Mouse (Mus musculus): ENCODE results near the gene Cavin2. TPM values are rescaled to one million over a fixed set of nuclear protein-coding genes. Genes with fewer than 3 reads are reported as not detected.
A peak's percentile ranks its signal among the peaks of the same experiment; 100 is the strongest.

The Cavin2 gene
- 20.6 and 25.6 TPM in 2 replicates for polyA plus RNA-seq (2012; rRNA removed)
- 43.6 and 50.9 TPM in 2 replicates for polyA plus RNA-seq (2014; fragmentation: Nextera tagmentation; extraction: Ambion mirVana)

DNA sequence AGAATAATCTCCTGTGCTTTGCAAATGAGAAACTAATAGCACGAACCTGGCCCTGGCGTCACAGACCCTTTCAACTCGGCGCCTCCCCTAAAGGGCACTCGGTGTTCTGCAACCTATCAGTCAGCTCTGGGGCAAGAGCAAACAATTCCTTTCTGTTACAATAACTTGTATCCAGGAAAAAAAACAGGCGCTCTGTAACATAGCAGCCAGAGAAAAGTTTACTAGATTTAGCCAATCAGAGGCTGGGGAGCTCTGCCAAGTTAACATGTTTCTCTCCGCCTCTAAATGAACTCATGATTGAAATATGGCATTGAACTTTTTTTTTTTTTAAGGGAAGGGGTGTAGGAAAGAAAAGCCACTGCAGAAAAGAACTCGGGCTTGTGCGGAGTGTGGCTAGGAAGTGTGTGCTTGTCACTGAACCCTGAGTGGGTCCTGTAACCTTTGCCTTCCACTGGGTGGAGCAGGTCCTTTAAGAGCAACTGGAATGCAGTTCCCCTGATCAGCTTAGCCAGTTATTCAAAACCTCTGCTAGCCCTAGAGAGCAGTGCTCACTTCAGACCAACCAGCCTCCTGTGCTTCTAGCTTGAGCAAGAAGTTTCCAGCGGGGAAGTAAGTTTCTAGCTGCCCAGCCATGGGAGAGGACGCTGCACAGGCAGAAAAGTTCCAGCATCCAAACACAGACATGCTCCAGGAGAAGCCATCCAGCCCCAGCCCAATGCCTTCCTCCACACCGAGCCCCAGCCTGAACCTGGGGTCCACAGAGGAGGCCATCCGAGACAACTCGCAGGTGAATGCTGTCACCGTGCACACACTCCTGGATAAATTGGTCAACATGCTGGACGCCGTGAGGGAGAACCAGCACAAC is at the start of gene Cavin2:
Cavin2 (plus strand) TSS at position 372 of the 865 bp plus-strand sequence.
- peaks cover 26% of the 10 kb centered on the region for H3K4me1 ChIP-seq (ENCODE audit: control insufficient read depth, insufficient read depth, low read length)
- peak; percentile 95 for DNase-seq (ENCODE audit: low spot score)
- no peaks in the 10 kb centered on the region for H3K27me3 ChIP-seq (ENCODE audit: control insufficient read depth, insufficient read depth, low read length)
- 36% methylated on average over 17 of the region's 17 CpGs for WGBS
- no peaks in the 10 kb centered on the region for H3K36me3 ChIP-seq (ENCODE audit: control insufficient read depth, insufficient read depth, low read length)
- peak within 1 kb of the TSS; percentile 32 for H3K9ac ChIP-seq (ENCODE audit: low read depth, low read length, severe bottlenecking)
- peak within 1 kb of the TSS; percentile 78 for H3K27ac ChIP-seq (replicated peaks; ENCODE audit: low read depth, low read length)
- peak; percentile 86 for ATAC-seq (ENCODE audit: low FRiP score, low read depth)
- peak within 1 kb of the TSS; percentile 21 for H3K4me3 ChIP-seq (replicated peaks; ENCODE audit: low read length)
- H3K4me2 ChIP-seq (replicated peaks; ENCODE audit: low read depth, low read length, severe bottlenecking) = peak within 1 kb of the TSS; percentile 40
- TF ChIP-seq POLR2A (IDR thresholded peaks at IDR 0.05; ENCODE audit: borderline replicate concordance, extremely low read depth, insufficient read depth, insufficient read length) = no peak
- no peaks in the 10 kb centered on the region for H3K9me3 ChIP-seq (ENCODE audit: control insufficient read depth, low read length)

DNA sequence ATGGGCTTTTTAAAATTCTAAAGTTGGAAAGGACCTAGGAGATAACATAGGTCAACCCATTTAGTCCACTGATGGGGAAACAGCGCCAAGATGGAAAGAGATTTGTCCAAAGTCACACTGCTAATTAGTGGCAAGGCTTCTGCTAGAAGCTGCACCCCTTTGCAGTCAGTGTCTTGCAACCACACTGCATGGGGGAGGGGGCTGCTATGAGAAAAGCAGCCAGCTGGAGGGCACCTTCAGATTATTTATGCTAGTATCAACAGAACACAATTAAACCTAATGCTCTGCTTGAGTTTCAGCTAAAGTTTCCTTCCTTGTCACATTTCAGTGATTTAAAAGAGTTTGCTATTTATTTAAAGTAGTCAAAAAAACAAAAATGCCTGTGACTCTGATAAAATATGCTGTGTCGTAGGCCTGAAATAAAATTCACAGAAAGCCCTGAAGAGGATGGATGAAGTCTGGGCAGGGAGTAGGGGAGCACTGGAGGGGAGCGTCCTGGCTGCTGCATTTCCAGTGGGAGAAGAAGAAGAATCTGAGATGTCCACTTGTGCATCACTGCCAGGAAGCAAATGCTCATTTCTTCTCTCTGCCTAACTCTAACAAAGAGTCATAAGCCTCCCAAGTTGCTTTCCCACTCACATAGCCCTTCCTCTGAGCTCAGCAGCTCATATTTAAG is 47.5 kb upstream of the Cavin2 start:
- H3K4me3 ChIP-seq (replicated peaks; ENCODE audit: low read length) = no peak overlapping the region
- H3K9me3 ChIP-seq (ENCODE audit: control insufficient read depth, low read length) = no peaks in the 10 kb centered on the region
- H3K9ac ChIP-seq (ENCODE audit: low read depth, low read length, severe bottlenecking) = no peak overlapping the region
- no peaks in the 10 kb centered on the region for H3K4me1 ChIP-seq (ENCODE audit: control insufficient read depth, insufficient read depth, low read length)
- DNase-seq (ENCODE audit: low spot score) (no peak), ATAC-seq (ENCODE audit: low FRiP score, low read depth) (no peak)
- H3K36me3 ChIP-seq (ENCODE audit: control insufficient read depth, insufficient read depth, low read length) = no peaks in the 10 kb centered on the region
- H3K4me2 ChIP-seq (replicated peaks; ENCODE audit: low read depth, low read length, severe bottlenecking) = no peak overlapping the region
- 87% methylated on average over 3 of the region's 3 CpGs for WGBS
- no peak for TF ChIP-seq POLR2A (IDR thresholded peaks at IDR 0.05; ENCODE audit: borderline replicate concordance, extremely low read depth, insufficient read depth, insufficient read length)
- H3K27me3 ChIP-seq (ENCODE audit: control insufficient read depth, insufficient read depth, low read length) = no peaks in the 10 kb centered on the region
- no peak overlapping the region for H3K27ac ChIP-seq (replicated peaks; ENCODE audit: low read depth, low read length)

DNA sequence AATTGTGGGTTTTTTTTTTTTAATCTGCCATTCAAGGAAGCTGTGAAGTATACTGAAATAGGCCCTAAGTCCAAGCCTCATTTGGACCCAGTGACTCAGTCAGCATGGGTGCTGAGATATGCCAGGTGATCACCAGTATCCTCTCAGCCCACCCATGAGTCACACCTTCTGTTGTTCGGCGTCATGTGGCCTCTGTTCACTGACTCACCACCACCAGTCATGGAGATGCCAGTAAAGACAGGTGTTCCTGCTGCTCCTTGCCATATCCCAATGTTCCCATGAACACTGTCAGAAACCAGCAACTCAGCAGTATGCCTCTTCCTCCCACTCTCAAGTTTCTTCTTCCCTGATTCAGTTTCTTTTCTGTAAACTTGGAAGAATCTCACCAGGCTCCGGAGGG is 45.6 kb upstream of the Cavin2 start:
- H3K36me3 ChIP-seq (ENCODE audit: control insufficient read depth, insufficient read depth, low read length) = no peaks in the 10 kb centered on the region
- no peaks in the 10 kb centered on the region for H3K4me1 ChIP-seq (ENCODE audit: control insufficient read depth, insufficient read depth, low read length)
- DNase-seq (ENCODE audit: low spot score) (no peak), ATAC-seq (ENCODE audit: low FRiP score, low read depth) (no peak)
- TF ChIP-seq POLR2A (IDR thresholded peaks at IDR 0.05; ENCODE audit: borderline replicate concordance, extremely low read depth, insufficient read depth, insufficient read length) = no peak
- H3K27me3 ChIP-seq (ENCODE audit: control insufficient read depth, insufficient read depth, low read length) = no peaks in the 10 kb centered on the region
- no peak overlapping the region for H3K27ac ChIP-seq (replicated peaks; ENCODE audit: low read depth, low read length)
- H3K9me3 ChIP-seq (ENCODE audit: control insufficient read depth, low read length) = no peaks in the 10 kb centered on the region
- no peak overlapping the region for H3K4me3 ChIP-seq (replicated peaks; ENCODE audit: low read length)
- WGBS = 80% methylated on average over 3 of the region's 3 CpGs
- no peak overlapping the region for H3K4me2 ChIP-seq (replicated peaks; ENCODE audit: low read depth, low read length, severe bottlenecking)
- H3K9ac ChIP-seq (ENCODE audit: low read depth, low read length, severe bottlenecking) = no peak overlapping the region

DNA sequence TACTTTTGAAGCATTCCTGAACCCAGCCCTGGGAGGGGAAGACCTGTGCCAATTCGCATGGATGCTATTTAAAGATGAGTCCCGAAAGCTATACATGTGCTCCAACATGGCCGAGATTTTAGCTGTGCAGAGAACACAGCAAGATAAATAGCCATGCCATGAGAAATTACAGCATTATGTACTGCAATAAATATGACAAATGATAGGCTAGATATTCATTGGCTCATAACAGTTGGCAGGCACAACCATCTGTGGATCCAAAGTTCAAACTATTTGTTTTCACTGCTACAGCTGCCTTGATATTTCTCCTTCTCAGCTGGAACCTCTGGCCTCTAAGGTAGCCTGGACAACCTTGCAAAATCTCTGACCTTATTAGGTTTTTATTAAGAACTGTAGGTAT is 45.1 kb upstream of the Cavin2 start:
- DNase-seq (ENCODE audit: low spot score) = peak; percentile 26
- H3K9ac ChIP-seq (ENCODE audit: low read depth, low read length, severe bottlenecking) = no peak overlapping the region

DNA sequence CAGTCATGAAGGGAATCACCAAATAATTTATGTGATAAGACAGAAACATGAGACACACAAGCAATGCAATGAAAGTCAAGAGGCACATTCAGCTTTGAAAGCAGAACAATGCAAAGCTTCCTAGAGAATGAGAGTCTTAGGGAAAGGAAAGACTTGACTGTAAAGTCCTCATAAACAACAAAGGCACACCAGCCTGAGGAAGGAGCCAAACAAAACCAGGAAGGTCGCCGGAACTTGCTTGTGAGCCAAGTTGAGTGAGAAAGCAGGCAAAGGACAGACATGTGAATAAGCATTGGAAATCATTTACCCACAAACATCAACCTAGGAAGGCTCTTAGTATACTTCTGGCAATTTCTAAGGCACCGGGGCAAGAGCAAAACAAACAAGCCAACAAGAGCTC is 43.5 kb upstream of the Cavin2 start:
- no peak for TF ChIP-seq POLR2A (IDR thresholded peaks at IDR 0.05; ENCODE audit: borderline replicate concordance, extremely low read depth, insufficient read depth, insufficient read length)
- Histone ChIP-seq H3K9me3 (ENCODE audit: control insufficient read depth, low read length) (no peaks in the 10 kb centered on the region), H3K36me3 (ENCODE audit: control insufficient read depth, insufficient read depth, low read length) (no peaks in the 10 kb centered on the region), H3K9ac (ENCODE audit: low read depth, low read length, severe bottlenecking) (no peak overlapping the region), H3K4me1 (ENCODE audit: control insufficient read depth, insufficient read depth, low read length) (no peaks in the 10 kb centered on the region), H3K4me2 (replicated peaks; ENCODE audit: low read depth, low read length, severe bottlenecking) (no peak overlapping the region), H3K4me3 (replicated peaks; ENCODE audit: low read length) (no peak overlapping the region), H3K27ac (replicated peaks; ENCODE audit: low read depth, low read length) (no peak overlapping the region), H3K27me3 (ENCODE audit: control insufficient read depth, insufficient read depth, low read length) (no peaks in the 10 kb centered on the region)
- no peak for DNase-seq (ENCODE audit: low spot score)
- WGBS = 72% methylated on average over 3 of the region's 3 CpGs
- ATAC-seq (ENCODE audit: low FRiP score, low read depth) = no peak

More for the DNA sequence above, 45.1 kb upstream of the Cavin2 start:
- WGBS = 88% methylated on average over 3 of the region's 3 CpGs
- Histone ChIP-seq H3K4me3 (replicated peaks; ENCODE audit: low read length) (no peak overlapping the region), H3K27ac (replicated peaks; ENCODE audit: low read depth, low read length) (no peak overlapping the region), H3K36me3 (ENCODE audit: control insufficient read depth, insufficient read depth, low read length) (no peaks in the 10 kb centered on the region), H3K4me2 (replicated peaks; ENCODE audit: low read depth, low read length, severe bottlenecking) (no peak overlapping the region), H3K27me3 (ENCODE audit: control insufficient read depth, insufficient read depth, low read length) (no peaks in the 10 kb centered on the region), H3K4me1 (ENCODE audit: control insufficient read depth, insufficient read depth, low read length) (no peaks in the 10 kb centered on the region), H3K9me3 (ENCODE audit: control insufficient read depth, low read length) (no peaks in the 10 kb centered on the region)
- ATAC-seq (ENCODE audit: low FRiP score, low read depth) = no peak
- TF ChIP-seq POLR2A (IDR thresholded peaks at IDR 0.05; ENCODE audit: borderline replicate concordance, extremely low read depth, insufficient read depth, insufficient read length) = no peak
